Mouse (Mus musculus) CD4-positive helper T cell, adult 2 months (primary cell): ENCODE measurements around the gene P4htm.

Experiments used
- DNase-seq: peaks from one replicate; pipeline ENCODE4 v3.0.0-alpha.2; 2012; ENCODE audit warnings: low read depth, missing footprints, low spot score

The P4htm gene

DNA sequence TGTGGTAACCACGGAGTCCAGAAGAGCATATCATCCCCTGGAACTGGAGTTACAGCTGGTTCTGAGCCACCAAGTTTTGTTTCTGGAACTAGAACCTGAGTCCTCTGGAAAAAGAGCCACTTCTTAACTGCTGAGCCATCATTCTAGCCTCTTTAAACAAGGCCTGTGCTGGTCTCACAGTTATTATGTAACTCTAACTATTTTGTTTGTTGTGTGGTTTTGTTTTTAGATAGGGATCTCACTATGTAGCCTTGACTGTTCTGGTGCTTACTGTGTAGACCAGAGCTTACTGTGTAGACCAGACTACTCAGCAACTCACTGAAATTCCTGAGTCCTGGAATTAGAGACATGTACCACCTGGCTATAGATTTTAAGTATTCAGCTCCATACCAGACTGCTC is 50.6 kb downstream of the P4htm start:
- no peak for DNase-seq

DNA sequence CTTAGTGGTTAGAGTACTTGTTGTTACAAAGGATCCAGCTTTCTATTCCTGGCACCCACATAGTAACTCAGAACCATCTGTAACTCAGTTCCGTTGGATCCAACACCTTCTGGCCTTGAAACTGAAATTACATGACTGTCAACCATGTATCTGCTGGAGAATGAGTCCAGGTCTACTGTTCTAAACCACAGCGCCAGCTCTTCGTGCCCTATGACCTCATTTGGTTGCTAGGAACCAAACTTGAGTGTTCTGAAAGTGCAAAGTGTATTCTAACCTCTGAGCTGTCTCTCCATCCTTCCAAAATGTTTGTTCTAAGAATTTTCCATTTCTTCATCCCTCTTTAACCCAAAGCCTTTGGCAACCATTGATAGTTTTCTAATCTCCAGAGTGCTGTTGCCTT is 51.5 kb downstream of the P4htm start:
- no peak for DNase-seq

DNA sequence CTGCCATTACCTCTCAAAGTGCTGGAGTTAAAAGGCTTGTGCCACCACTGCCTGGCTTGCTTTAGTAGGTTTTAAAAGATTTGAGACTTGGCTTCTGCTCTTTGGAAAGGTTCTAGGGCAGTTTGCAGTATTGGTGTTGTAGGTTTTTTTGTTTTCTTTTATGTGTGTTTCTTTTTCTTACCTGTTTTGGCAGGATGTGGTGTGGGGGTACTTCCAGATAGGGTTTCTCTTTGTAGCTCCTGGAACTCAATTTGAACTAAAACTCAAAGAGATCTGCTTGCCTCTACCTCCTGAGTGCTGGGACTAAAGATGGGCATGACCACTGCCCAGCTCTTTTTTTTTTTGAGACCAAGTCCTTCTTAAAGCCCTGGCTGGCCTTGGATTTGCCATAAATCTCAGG is 56.6 kb downstream of the P4htm start:
- DNase-seq: peak; percentile 61

DNA sequence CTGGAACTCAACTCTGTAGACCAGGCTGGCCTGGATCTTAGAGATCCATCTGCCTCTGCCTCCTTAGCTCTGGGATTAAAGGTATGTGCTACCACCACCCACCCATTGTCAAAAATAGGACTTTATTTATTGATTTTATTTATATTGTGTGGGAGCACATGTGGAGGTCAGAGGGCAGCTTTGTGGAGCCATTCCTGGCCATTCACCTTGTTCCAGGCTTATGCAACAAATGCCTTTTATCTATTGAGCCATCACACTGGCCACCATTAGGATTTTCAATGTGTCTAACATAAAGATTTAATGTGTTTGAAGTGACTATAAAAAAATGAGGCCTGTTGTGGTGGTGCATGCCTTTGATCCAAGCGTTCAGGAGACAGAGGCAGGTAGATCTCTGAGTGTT is 66.0 kb downstream of the P4htm start:
- no peak for DNase-seq

DNA sequence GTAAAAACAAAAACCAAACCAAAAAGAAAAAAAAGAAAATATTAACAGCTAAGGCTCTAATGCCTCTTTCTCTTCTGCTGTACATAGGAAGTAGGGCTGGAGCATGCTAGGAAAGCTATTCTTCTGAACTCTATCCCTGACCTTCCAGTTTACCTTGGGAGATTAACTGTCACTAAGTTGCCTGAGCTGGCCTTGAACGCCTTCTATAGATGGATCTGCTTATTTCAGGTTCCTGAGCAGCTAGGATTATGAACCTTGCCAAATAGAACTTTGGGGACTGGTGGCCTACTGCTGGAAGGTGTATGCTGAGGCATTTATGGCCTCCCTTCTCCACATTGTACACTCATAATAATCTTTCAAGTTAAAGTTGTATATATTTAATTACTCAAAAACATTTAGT is 66.5 kb downstream of the P4htm start:
- no peak for DNase-seq
